Mouse (Mus musculus) kidney, embryonic 14.5 days (tissue): ENCODE measurements at regions not wholly inside any gene's neighbourhood (a gene's known extent, or its start where the extent isn't known, plus 50 kb on each side); places are given as distances from the start of the nearest gene placed in this dataset.

ENCODE experiments used
- ATAC-seq: fragments of 200-750 bp; cut with Nextera tagmentation; 2 replicates; pipeline ENCODE4 v1.8.0; 2017; ENCODE audit warnings: moderate number of reproducible peaks, mild to moderate bottlenecking, moderate TSS enrichment, moderate library complexity; ENCODE audit not compliant: low FRiP score, low TSS enrichment
- H3K27ac ChIP-seq: fragments of 300-500 bp; sonication (generic); 2 replicates; pipeline ENCODE4 v1.5.1; 2014; ENCODE audit warnings: low read depth, mild to moderate bottlenecking, low read length, moderate library complexity, mixed read lengths
- H3K27me3 ChIP-seq: fragments of 300-500 bp; sonication (generic); 2 replicates; pipeline ENCODE4 v1.6.1; 2014; ENCODE audit warnings: mild to moderate bottlenecking, low read length; ENCODE audit not compliant: control insufficient read depth, insufficient read depth
- H3K36me3 ChIP-seq: fragments of 300-500 bp; sonication (generic); 2 replicates; pipeline ENCODE4 v1.6.1; 2014; ENCODE audit warnings: low read length, mixed read lengths; ENCODE audit not compliant: control insufficient read depth, insufficient read depth
- H3K4me1 ChIP-seq: fragments of 300-500 bp; sonication (generic); 2 replicates; pipeline ENCODE4 v1.6.1; 2014; ENCODE audit warnings: low read length, mixed read lengths; ENCODE audit not compliant: control insufficient read depth, insufficient read depth
- H3K4me2 ChIP-seq: fragments of 300-500 bp; sonication (generic); replicated peaks from 2 replicates; pipeline ENCODE4 v1.6.1; 2014; ENCODE audit warnings: low read depth, mild to moderate bottlenecking, low read length
- H3K4me3 ChIP-seq: fragments of 300-500 bp; sonication (generic); 2 replicates; pipeline ENCODE4 v1.5.1; 2014; ENCODE audit warnings: mild to moderate bottlenecking, low read length
- H3K9ac ChIP-seq: fragments of 300-500 bp; sonication (generic); 2 replicates; pipeline ENCODE4 v1.6.1; 2014; ENCODE audit warnings: low read depth, mild to moderate bottlenecking, low read length, moderate library complexity
- H3K9me3 ChIP-seq: fragments of 300-500 bp; sonication (generic); 2 replicates; pipeline ENCODE4 v1.6.1; 2016; ENCODE audit warnings: low read length; ENCODE audit not compliant: control insufficient read depth
- WGBS: fragments of 180-500 bp; shearing (Covaris S2); extraction: QIAGEN DNeasy Blood & Tissue Kit; methylation state at CpG from one replicate; pipeline ENCODE4 v1.1.7; 2014; 5-methylcytosine and 5-hydroxymethylcytosine counted together

- H3K4me2 ChIP-seq: no peak overlapping the region
- no peak overlapping the region for H3K4me3 ChIP-seq
- no peak overlapping the region for H3K27ac ChIP-seq
- no peaks in the 10 kb centered on the region for H3K4me1 ChIP-seq
- no peaks in the 10 kb centered on the region for H3K9me3 ChIP-seq
- ATAC-seq: no peak
- H3K36me3 ChIP-seq: no peaks in the 10 kb centered on the region
- WGBS: 89% methylated on average over 6 of the region's 6 CpGs
- H3K9ac ChIP-seq: no peak overlapping the region
- H3K27me3 ChIP-seq: no peaks in the 10 kb centered on the region
These were observed 217.4 kb downstream of the Otol1 start for GRCm38 (mm10) chr3:70224846-70225245.

- ATAC-seq: no peak
- Histone ChIP-seq H3K36me3 (no peaks in the 10 kb centered on the region), H3K4me2 (no peak overlapping the region), H3K9me3 (no peaks in the 10 kb centered on the region), H3K27me3 (no peaks in the 10 kb centered on the region), H3K9ac (no peak overlapping the region), H3K4me3 (no peak overlapping the region), H3K27ac (no peak overlapping the region), H3K4me1 (no peaks in the 10 kb centered on the region)
- WGBS: 77% methylated on average over 4 of the region's 4 CpGs
These were observed 219.8 kb downstream of the Otol1 start for GRCm38 (mm10) chr3:70227165-70227564.

GRCm38 (mm10) chr3:70248655-70249054 lies 241.2 kb downstream of the Otol1 start:
- WGBS: 24% methylated on average over 3 of the region's 3 CpGs
- no peaks in the 10 kb centered on the region for H3K9me3 ChIP-seq
- H3K9ac ChIP-seq: no peak overlapping the region
- H3K27ac ChIP-seq: no peak overlapping the region
- ATAC-seq: no peak
- no peaks in the 10 kb centered on the region for H3K27me3 ChIP-seq
- H3K4me1 ChIP-seq: no peaks in the 10 kb centered on the region
- H3K4me2 ChIP-seq: no peak overlapping the region
- no peak overlapping the region for H3K4me3 ChIP-seq
- no peaks in the 10 kb centered on the region for H3K36me3 ChIP-seq

- no peak overlapping the region for H3K27ac ChIP-seq
- 50% methylated on average over 4 of the region's 4 CpGs for WGBS
- H3K9ac ChIP-seq: no peak overlapping the region
- H3K9me3 ChIP-seq: no peaks in the 10 kb centered on the region
- no peak overlapping the region for H3K4me2 ChIP-seq
- H3K4me3 ChIP-seq: no peak overlapping the region
- no peak for ATAC-seq
- no peaks in the 10 kb centered on the region for H3K27me3 ChIP-seq
- H3K4me1 ChIP-seq: no peaks in the 10 kb centered on the region
- no peaks in the 10 kb centered on the region for H3K36me3 ChIP-seq
These were observed 242.5 kb downstream of the Otol1 start for GRCm38 (mm10) chr3:70249922-70250321.

- no peak for ATAC-seq
- Histone ChIP-seq H3K27ac (no peak overlapping the region), H3K27me3 (no peaks in the 10 kb centered on the region), H3K4me1 (no peaks in the 10 kb centered on the region), H3K4me3 (no peak overlapping the region), H3K36me3 (no peaks in the 10 kb centered on the region), H3K4me2 (no peak overlapping the region), H3K9ac (no peak overlapping the region), H3K9me3 (no peaks in the 10 kb centered on the region)
- 57% methylated on average over 7 of the region's 7 CpGs for WGBS
These were observed 243.3 kb downstream of the Otol1 start for GRCm38 (mm10) chr3:70250733-70251132.

- Histone ChIP-seq H3K27ac (no peak overlapping the region), H3K4me1 (no peaks in the 10 kb centered on the region), H3K36me3 (no peaks in the 10 kb centered on the region), H3K9ac (no peak overlapping the region), H3K27me3 (no peaks in the 10 kb centered on the region), H3K4me2 (no peak overlapping the region), H3K9me3 (no peaks in the 10 kb centered on the region), H3K4me3 (no peak overlapping the region)
- 74% methylated on average over 3 of the region's 3 CpGs for WGBS
- ATAC-seq: no peak
These were observed 255.9 kb downstream of the Otol1 start for GRCm38 (mm10) chr3:70263318-70263717.

- no peaks in the 10 kb centered on the region for H3K36me3 ChIP-seq
- H3K4me2 ChIP-seq: no peak overlapping the region
- H3K4me1 ChIP-seq: no peaks in the 10 kb centered on the region
- H3K4me3 ChIP-seq: no peak overlapping the region
- no peaks in the 10 kb centered on the region for H3K27me3 ChIP-seq
- H3K27ac ChIP-seq: no peak overlapping the region
- ATAC-seq: no peak
- H3K9ac ChIP-seq: no peak overlapping the region
- no peaks in the 10 kb centered on the region for H3K9me3 ChIP-seq
- WGBS: 60% methylated on average over 7 of the region's 7 CpGs
These were observed 281.4 kb downstream of the Otol1 start for GRCm38 (mm10) chr3:70288590-70289388.

GRCm38 (mm10) chr3:70307556-70307955 lies 300.1 kb downstream of the Otol1 start:
- H3K36me3 ChIP-seq: no peaks in the 10 kb centered on the region
- no peak for ATAC-seq
- WGBS: 94% methylated on average over 1 of the region's 1 CpGs
- no peak overlapping the region for H3K4me2 ChIP-seq
- H3K27ac ChIP-seq: no peak overlapping the region
- H3K4me3 ChIP-seq: no peak overlapping the region
- H3K9ac ChIP-seq: no peak overlapping the region
- H3K9me3 ChIP-seq: no peaks in the 10 kb centered on the region
- H3K4me1 ChIP-seq: no peaks in the 10 kb centered on the region
- H3K27me3 ChIP-seq: no peaks in the 10 kb centered on the region

- Histone ChIP-seq H3K36me3 (no peaks in the 10 kb centered on the region), H3K27me3 (no peaks in the 10 kb centered on the region), H3K4me2 (no peak overlapping the region), H3K4me1 (no peaks in the 10 kb centered on the region), H3K4me3 (no peak overlapping the region), H3K27ac (no peak overlapping the region), H3K9ac (no peak overlapping the region), H3K9me3 (no peaks in the 10 kb centered on the region)
- ATAC-seq: no peak
- WGBS: 83% methylated on average over 3 of the region's 3 CpGs
These were observed 300.6 kb downstream of the Otol1 start for GRCm38 (mm10) chr3:70308061-70308461.
